Mouse (Mus musculus) heart, embryonic 12.5 days (tissue): Measurements from ENCODE around the gene Hnrnpa2b1. TPM values are rescaled to one million over a fixed set of nuclear protein-coding genes. Genes with fewer than 3 reads are reported as not detected.
A peak's percentile ranks its signal among the peaks of the same experiment; 100 is the strongest.

Experiments
- ATAC-seq: fragments of 200-750 bp; cut with Nextera tagmentation; 2 replicates; pipeline ENCODE4 v1.8.0; 2017; ENCODE audit warnings: moderate TSS enrichment, moderate library complexity; ENCODE audit not compliant: insufficient number of reproducible peaks, low FRiP score
- H3K27ac ChIP-seq: fragments of 300-500 bp; sonication (generic); 2 replicates; pipeline ENCODE4 v1.5.1; 2016; ENCODE audit warnings: mild to moderate bottlenecking, moderate library complexity; ENCODE audit not compliant: poor library complexity, severe bottlenecking
- H3K27me3 ChIP-seq: fragments of 300-500 bp; sonication (generic); replicated peaks from 2 replicates; pipeline ENCODE4 v1.6.1; 2016; ENCODE audit warnings: mild to moderate bottlenecking, moderate library complexity
- H3K36me3 ChIP-seq: fragments of 300-500 bp; sonication (generic); 2 replicates; pipeline ENCODE4 v1.6.1; 2016; ENCODE audit warnings: mild to moderate bottlenecking, moderate library complexity
- H3K4me1 ChIP-seq: fragments of 300-500 bp; sonication (generic); replicated peaks from 2 replicates; pipeline ENCODE4 v1.6.1; 2016; ENCODE audit warnings: mild to moderate bottlenecking
- H3K4me2 ChIP-seq: fragments of 300-500 bp; sonication (generic); 2 replicates; pipeline ENCODE4 v1.6.1; 2016; ENCODE audit warnings: mild to moderate bottlenecking, moderate library complexity
- H3K4me3 ChIP-seq: fragments of 300-500 bp; sonication (generic); 2 replicates; pipeline ENCODE4 v1.5.1; 2016; ENCODE audit warnings: mild to moderate bottlenecking
- H3K9ac ChIP-seq: fragments of 300-500 bp; sonication (generic); 2 replicates; pipeline ENCODE4 v1.6.1; 2016; ENCODE audit warnings: mild to moderate bottlenecking, moderate library complexity
- H3K9me3 ChIP-seq: fragments of 300-500 bp; sonication (generic); replicated peaks from 2 replicates; pipeline ENCODE4 v1.6.1; 2016; ENCODE audit warnings: mild to moderate bottlenecking, moderate library complexity
- WGBS: fragments of 180-500 bp; shearing (Covaris S2); methylation state at CpG from one replicate; pipeline ENCODE4 v1.1.7; 2016; 5-methylcytosine and 5-hydroxymethylcytosine counted together
- polyA plus RNA-seq: library from polyadenylated mRNA; unstranded; fragments of >200 nt; fragmentation: Nextera tagmentation; extraction: Ambion mirVana; gene quantifications from 2 replicates; pipeline ENCODE4 v1.2.1, GENCODE M21; 2016

Hnrnpa2b1 gene
- 1,461 and 1,470 TPM in 2 replicates for polyA plus RNA-seq

DNA sequence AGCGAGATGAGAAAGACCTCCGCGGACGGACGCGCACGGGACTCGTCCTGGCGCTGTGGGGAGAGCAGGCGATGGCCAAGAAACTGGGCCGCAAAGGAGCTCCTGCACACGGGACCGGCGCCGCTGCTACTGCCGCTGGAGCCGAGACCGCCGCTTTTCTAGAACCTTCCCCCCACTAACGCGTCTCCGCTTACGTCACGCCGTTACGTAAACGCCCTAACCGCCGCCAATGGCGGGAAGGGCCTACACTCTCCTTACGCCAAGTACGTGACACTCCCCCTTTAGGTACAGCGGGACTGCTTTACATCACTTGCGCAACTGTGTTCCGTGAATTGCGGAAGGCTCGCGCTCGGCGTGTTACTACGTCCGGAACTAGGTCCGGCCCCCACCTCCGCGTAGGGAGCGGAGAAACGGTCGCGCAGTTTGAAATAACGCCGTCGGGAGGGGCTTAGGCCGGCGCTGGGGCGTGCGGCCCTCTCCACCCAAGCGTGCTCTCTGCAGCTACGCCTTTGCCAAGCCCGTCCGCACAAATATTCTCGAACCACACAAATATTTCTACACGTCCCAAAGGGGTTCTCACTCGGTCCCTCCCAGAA is at the start of gene Hnrnpa2b1:
TSS of gene Hnrnpa2b1 (minus strand) at position 180 of the 596 bp plus-strand sequence.
- no peaks in the 10 kb centered on the region for H3K27me3 ChIP-seq
- no peaks in the 10 kb centered on the region for H3K9me3 ChIP-seq
- peaks cover 24% of the 10 kb centered on the region for H3K4me1 ChIP-seq
- H3K4me2 ChIP-seq, result peak within 1 kb of the TSS; percentile 59
- WGBS, result under 1% methylated on average over 63 of the region's 63 CpGs
- peak within 1 kb of the TSS; percentile 99 for H3K27ac ChIP-seq
- peaks cover 42% of the 10 kb centered on the region for H3K36me3 ChIP-seq
- ATAC-seq, result peak; percentile 91
- H3K9ac ChIP-seq, result peak within 1 kb of the TSS; percentile 96
- H3K4me3 ChIP-seq, result peak within 1 kb of the TSS; percentile 93

DNA sequence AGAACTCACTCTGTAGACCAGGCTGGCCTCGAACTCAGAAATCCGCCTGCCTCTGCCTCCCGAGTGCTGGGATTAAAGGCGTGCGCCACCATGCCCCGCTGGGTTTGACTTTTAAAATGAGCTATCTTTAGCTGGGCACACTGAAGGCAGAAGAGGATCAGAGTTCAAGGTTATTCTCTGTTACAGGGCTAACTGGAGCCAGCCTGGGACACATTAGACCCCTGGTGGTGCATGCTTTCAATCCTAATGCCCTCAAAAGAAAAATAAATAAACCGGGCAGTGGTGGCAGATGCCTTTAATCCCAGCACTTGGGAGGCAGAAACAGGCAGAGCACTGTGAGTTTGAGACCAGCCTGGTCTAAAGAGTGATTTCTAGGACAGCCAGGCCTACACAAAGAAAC is 45.2 kb upstream of the Hnrnpa2b1 start:
- H3K27ac ChIP-seq, result no peak overlapping the region
- 87% methylated on average over 7 of the region's 7 CpGs for WGBS
- no peaks in the 10 kb centered on the region for H3K4me1 ChIP-seq
- no peaks in the 10 kb centered on the region for H3K36me3 ChIP-seq
- no peak for ATAC-seq
- no peaks in the 10 kb centered on the region for H3K27me3 ChIP-seq
- H3K4me3 ChIP-seq, result no peak overlapping the region
- peaks cover 10% of the 10 kb centered on the region for H3K9me3 ChIP-seq
- H3K4me2 ChIP-seq, result no peak overlapping the region
- no peak overlapping the region for H3K9ac ChIP-seq

DNA sequence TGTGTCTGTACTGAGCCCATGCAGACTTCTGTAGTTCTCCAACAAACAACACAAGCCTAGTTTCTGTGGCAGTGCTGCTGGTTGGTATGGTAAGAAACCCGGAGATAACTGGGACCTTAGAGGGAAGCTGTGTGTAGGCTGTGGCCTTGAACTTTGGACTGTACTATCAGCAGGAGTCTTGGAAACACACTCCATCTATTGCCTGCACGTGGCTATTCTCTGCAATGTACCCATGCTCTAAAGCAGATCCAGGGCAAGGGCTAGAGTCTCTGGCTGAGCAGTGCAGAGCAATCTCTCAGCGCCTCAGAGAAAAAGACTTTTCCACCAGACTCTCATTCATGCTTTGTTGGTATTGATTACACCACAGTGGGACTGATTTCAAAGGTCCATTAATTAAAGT is 44.1 kb upstream of the Hnrnpa2b1 start:
- H3K4me3 ChIP-seq, result no peak overlapping the region
- H3K9ac ChIP-seq, result no peak overlapping the region
- H3K36me3 ChIP-seq, result no peaks in the 10 kb centered on the region
- no peak overlapping the region for H3K27ac ChIP-seq
- no peaks in the 10 kb centered on the region for H3K4me1 ChIP-seq
- ATAC-seq, result no peak
- peaks cover 10% of the 10 kb centered on the region for H3K9me3 ChIP-seq
- no peak overlapping the region for H3K4me2 ChIP-seq
- H3K27me3 ChIP-seq, result no peaks in the 10 kb centered on the region
- WGBS, result 69% methylated on average over 3 of the region's 3 CpGs

DNA sequence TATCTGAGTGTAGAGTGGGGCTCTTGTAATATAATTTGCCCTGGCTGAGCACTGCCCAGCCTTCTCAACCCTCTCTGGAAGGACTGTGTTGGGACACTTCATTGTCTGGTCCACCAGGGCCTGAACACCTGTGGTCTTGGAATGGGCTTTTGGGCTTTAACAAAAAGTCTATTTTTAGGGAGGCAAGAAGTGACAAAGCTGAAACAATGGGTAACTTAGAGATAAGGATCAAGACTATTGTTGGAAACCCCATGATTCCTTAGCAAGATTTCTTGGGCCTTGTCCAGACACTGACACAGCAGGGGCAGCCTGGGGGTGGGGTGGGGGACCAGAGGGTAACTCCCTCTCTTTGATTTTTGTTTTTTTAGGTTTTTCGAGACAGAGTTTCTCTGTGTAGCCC is 41.3 kb upstream of the Hnrnpa2b1 start:
- H3K4me3 ChIP-seq, result no peak overlapping the region
- H3K4me1 ChIP-seq, result no peaks in the 10 kb centered on the region
- H3K4me2 ChIP-seq, result no peak overlapping the region
- H3K9me3 ChIP-seq, result no peaks in the 10 kb centered on the region
- WGBS, result 66% methylated on average over 1 of the region's 1 CpGs
- ATAC-seq, result no peak
- H3K27ac ChIP-seq, result no peak overlapping the region
- H3K27me3 ChIP-seq, result no peaks in the 10 kb centered on the region
- no peaks in the 10 kb centered on the region for H3K36me3 ChIP-seq
- H3K9ac ChIP-seq, result no peak overlapping the region

DNA sequence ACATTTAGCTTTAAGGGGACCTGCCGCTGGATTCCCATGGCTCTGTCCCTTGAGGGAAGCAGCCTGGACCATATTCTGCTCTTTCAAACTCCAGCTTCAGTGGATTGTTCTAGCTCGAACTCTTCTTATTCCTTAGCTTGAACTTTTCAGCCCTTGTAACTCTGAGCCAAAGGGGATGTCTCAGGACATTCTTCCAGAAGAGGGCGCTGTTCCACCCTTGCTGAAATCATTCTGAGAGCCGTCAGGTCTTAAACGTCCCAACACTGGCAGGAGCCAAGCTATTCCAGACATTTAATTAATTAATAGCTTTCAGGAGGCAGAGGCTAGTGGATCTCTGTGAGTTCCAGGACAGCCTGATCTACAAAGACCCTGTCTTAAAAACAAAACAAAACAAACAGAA is 40.4 kb upstream of the Hnrnpa2b1 start:
- Histone ChIP-seq H3K4me1 (peaks cover 3% of the 10 kb centered on the region; the same call in 1 of the 2 replicates), H3K27ac (no peak overlapping the region), H3K9ac (no peak overlapping the region), H3K36me3 (no peaks in the 10 kb centered on the region), H3K27me3 (no peaks in the 10 kb centered on the region), H3K9me3 (no peaks in the 10 kb centered on the region), H3K4me2 (no peak overlapping the region), H3K4me3 (no peak overlapping the region)
- ATAC-seq, result no peak
- WGBS, result 22% methylated on average over 5 of the region's 5 CpGs

DNA sequence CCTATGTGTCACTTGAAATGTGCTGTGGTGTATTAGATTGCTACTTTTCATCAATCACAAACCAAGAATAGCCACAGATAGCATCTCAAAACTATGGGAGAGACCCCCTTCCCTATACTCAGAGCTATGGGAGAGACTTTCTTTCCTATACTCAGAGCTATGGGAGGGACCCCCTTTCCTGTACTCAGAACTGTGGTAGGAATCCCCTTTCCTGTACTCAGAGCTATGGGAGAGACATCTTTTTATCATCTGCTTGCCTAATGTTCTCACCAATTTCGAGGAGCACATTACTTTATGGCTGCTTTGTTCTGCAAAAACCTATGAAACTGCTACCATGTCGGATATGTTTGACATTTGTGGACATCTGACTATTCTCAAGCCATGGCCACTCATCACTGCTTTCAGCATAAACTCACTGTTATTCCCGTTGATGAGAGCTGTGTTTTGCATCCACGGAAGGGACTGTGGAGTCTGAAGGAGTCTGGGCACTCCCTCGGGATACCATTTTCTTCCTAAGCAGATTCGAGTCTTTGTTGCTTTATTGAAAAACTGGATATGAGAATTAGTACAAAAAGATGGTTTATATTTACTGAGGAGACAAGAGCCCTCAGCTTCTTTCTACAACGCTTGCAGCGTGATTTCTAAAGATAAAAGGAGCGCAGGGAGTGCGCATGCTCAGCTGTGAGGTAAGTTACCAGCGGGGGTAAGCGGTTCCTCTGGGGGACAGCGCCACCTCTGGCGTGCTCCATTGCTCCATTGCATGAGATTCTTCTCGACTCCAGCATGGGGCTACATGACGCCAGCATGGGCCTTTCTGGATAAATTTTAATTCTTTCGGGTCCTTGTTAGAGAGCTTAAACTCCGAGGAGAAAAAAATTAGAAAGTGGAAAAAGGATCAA is 39.3 kb upstream of the Hnrnpa2b1 start:
- Histone ChIP-seq H3K4me2 (peak overlapping the region; percentile 66), H3K9ac (peak overlapping the region; percentile 47), H3K27ac (no peak overlapping the region), H3K9me3 (no peaks in the 10 kb centered on the region), H3K36me3 (no peaks in the 10 kb centered on the region), H3K27me3 (no peaks in the 10 kb centered on the region), H3K4me1 (peaks cover 3% of the 10 kb centered on the region; the same call in 1 of the 2 replicates), H3K4me3 (peak overlapping the region; percentile 34)
- ATAC-seq, result no peak
- WGBS, result 21% methylated on average over 18 of the region's 18 CpGs

DNA sequence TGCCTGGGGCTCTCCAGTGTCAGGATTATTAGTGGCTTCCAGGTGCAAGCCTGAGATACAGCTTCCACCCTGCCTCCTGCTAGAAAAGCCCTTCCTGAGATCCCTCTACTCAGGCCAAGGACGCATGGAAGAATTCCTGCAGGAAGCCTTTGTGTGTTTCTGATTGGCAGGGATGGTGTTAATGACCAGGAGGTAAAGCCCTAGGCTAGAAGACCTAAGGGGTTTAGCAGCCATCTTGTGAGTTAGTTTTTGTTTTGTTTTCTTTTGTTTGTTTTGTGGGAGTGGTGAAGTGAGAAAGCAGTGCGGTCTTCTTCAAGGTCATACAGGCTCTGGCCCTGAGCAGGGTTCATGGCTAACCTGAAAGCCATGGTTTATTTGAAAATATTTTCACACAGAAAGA is 37.9 kb upstream of the Hnrnpa2b1 start:
- ATAC-seq, result no peak
- no peak overlapping the region for H3K27ac ChIP-seq
- H3K36me3 ChIP-seq, result no peaks in the 10 kb centered on the region
- H3K9me3 ChIP-seq, result no peaks in the 10 kb centered on the region
- WGBS, result 80% methylated on average over 2 of the region's 2 CpGs
- peaks cover 3% of the 10 kb centered on the region; the same call in 1 of the 2 replicates for H3K4me1 ChIP-seq
- no peak overlapping the region for H3K4me3 ChIP-seq
- H3K9ac ChIP-seq, result no peak overlapping the region
- H3K27me3 ChIP-seq, result no peaks in the 10 kb centered on the region
- no peak overlapping the region for H3K4me2 ChIP-seq

DNA sequence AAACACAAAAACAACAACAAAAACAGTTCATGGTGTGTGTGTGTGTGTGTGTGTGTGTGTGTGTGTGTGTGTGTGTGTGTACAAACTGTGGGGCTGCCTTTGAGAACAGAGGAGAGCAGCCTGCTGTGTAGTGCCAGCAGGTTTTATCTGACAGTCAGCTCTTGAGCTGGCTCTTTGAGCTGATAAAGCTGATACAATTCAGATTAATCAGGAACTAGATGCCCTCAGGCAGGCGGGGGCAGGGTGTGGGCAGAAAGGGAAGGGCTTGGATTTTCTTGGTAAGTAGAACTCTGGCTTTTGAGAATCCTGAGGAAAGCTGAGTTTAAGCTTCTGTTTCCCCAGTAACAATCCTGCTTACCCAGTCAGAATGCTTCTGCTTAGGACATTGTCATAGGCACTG is 36.0 kb upstream of the Hnrnpa2b1 start:
- peaks cover 3% of the 10 kb centered on the region; the same call in 1 of the 2 replicates for H3K4me1 ChIP-seq
- no peaks in the 10 kb centered on the region for H3K36me3 ChIP-seq
- WGBS, result 25% methylated on average over 1 of the region's 1 CpGs
- no peak overlapping the region for H3K27ac ChIP-seq
- H3K9me3 ChIP-seq, result peaks cover 5% of the 10 kb centered on the region; the same call in 1 of the 2 replicates
- H3K9ac ChIP-seq, result no peak overlapping the region
- no peaks in the 10 kb centered on the region for H3K27me3 ChIP-seq
- no peak overlapping the region for H3K4me2 ChIP-seq
- no peak overlapping the region for H3K4me3 ChIP-seq
- no peak for ATAC-seq

DNA sequence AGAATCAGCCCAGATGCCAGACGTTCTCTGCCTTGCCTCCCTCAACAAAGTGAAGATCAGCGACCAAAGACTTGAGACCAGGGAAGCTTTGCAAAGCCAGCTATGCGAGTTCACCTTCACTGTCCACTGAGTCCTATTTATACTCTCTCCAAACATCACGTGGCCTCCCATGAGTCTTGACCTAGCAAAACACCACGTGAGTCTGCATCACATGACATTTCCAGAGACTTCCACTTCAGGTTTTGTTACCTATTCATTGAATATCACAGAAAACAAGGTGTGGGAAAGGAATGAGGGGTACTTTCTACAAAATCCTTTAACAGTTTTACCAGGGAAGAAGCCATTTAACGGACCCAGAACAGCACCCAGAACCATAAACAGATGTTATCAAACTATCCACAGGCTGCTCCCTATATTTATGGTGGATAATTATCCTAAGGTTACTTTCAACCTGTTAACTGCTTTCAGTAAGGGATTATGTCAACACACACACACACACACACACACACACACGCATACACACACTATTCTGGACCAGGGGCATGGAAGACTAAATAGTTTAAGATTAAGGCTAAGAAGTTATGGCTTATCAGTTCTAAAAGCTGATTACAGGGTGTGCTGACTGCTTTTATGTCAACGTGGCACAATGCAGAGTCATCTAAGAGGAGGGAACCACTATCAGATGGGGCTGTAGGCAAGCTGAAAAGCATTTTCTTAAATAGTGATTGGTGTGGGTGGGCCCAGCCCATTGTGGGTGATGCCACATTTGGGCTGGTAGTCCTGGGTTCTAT is 27.8 kb upstream of the Hnrnpa2b1 start:
- no peak for ATAC-seq
- no peak overlapping the region for H3K9ac ChIP-seq
- H3K4me1 ChIP-seq, result peaks cover 3% of the 10 kb centered on the region; the same call in 1 of the 2 replicates
- peaks cover 5% of the 10 kb centered on the region; the same call in 1 of the 2 replicates for H3K9me3 ChIP-seq
- H3K4me3 ChIP-seq, result no peak overlapping the region
- H3K36me3 ChIP-seq, result no peaks in the 10 kb centered on the region
- WGBS, result 55% methylated on average over 8 of the region's 8 CpGs
- H3K27me3 ChIP-seq, result no peaks in the 10 kb centered on the region
- no peak overlapping the region for H3K4me2 ChIP-seq
- no peak overlapping the region for H3K27ac ChIP-seq

DNA sequence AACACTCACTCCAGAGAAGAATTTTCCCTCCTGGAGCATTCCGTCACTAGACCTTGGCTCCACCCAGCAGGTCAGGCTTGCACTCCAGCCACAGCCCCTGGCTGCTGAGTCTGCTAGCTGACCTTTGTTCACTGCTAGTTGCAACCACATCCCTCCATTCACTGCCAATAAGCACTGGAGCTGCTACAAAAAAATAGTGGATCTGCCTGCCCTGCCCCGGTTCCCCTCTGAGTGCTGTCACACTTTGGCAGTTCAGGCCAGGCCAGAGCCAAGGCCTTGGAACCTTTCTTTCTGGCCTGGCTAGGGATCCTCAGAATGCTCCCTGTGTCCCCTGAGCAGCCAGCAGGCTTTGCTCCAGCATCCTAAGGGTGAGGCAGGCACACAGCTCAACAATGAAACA is 20.1 kb upstream of the Hnrnpa2b1 start:
- Histone ChIP-seq H3K4me3 (no peak overlapping the region), H3K27me3 (no peaks in the 10 kb centered on the region), H3K27ac (peak overlapping the region; percentile 69), H3K4me2 (no peak overlapping the region), H3K36me3 (no peaks in the 10 kb centered on the region), H3K9me3 (peaks cover 5% of the 10 kb centered on the region), H3K4me1 (peaks cover 31% of the 10 kb centered on the region), H3K9ac (no peak overlapping the region)
- WGBS, result 15% methylated on average over 2 of the region's 2 CpGs
- no peak; the same call in 1 of the 2 replicates for ATAC-seq

DNA sequence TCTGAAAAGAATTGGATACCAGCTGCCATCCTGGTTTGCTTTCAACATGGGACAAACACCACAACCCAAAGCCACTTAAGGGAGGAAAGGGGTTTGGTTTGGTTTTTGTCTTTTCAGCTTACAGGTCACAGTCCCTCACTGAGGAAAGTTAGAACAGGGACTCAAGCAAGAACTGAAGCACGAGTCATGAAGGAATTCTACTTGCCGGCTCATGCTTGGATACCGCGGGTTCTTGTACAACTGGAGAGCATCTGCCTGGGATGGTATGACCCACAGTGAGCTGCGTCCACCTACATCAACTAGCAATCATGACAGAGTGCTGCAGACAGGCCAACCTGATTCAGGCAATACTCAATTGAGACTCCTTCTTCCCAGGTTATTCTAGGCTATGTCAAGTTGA is 17.0 kb upstream of the Hnrnpa2b1 start:
- H3K27ac ChIP-seq, result 0 out of 2 replicates have a peak overlapping the region, but pooled peaks have one; percentile 16
- 81% methylated on average over 5 of the region's 5 CpGs for WGBS
- no peaks in the 10 kb centered on the region for H3K27me3 ChIP-seq
- ATAC-seq, result no peak
- no peak overlapping the region for H3K4me3 ChIP-seq
- H3K36me3 ChIP-seq, result peaks cover 16% of the 10 kb centered on the region
- no peak overlapping the region for H3K9ac ChIP-seq
- no peak overlapping the region for H3K4me2 ChIP-seq
- H3K4me1 ChIP-seq, result peaks cover 29% of the 10 kb centered on the region
- peaks cover 5% of the 10 kb centered on the region for H3K9me3 ChIP-seq
